Mouse (Mus musculus): Measurements from ENCODE around the gene Prpf6. TPM values are rescaled to one million over a fixed set of nuclear protein-coding genes. Genes with fewer than 3 reads are reported as not detected.

Gene Prpf6
- polyA plus RNA-seq, 1 experiment = 44.2 TPM

- H3K4me1 ChIP-seq (ENCODE audit: control insufficient read depth, insufficient read depth, low read length) = no peaks in the 10 kb centered on the region
- DNase-seq = no peak
- TF ChIP-seq CTCF (IDR thresholded peaks at IDR 0.05; ENCODE audit: borderline replicate concordance, insufficient read depth, low read depth, low read length) (no peak), POLR2A (IDR thresholded peaks at IDR 0.05; ENCODE audit: borderline replicate concordance, insufficient read depth, low read length) (no peak)
- H3K4me3 ChIP-seq (replicated peaks; ENCODE audit: insufficient read depth, low read depth, low read length) = no peak overlapping the region
- WGBS = 94% methylated on average over 8 of the region's 8 CpGs
- no peaks in the 10 kb centered on the region for H3K27me3 ChIP-seq (ENCODE audit: control insufficient read depth, insufficient read depth, low read length)
- no peak overlapping the region for H3K27ac ChIP-seq (ENCODE audit: insufficient read depth, low read length)
Measured at GRCm38 (mm10) chr2:181687586-181687985, 95.9 kb downstream of the Prpf6 start.

GRCm38 (mm10) chr2:181689466-181690160 lies 97.9 kb downstream of the Prpf6 start:
- DNase-seq = no peak
- 87% methylated on average over 10 of the region's 10 CpGs for WGBS
- Histone ChIP-seq H3K27ac (ENCODE audit: insufficient read depth, low read length) (no peak overlapping the region), H3K4me3 (replicated peaks; ENCODE audit: insufficient read depth, low read depth, low read length) (no peak overlapping the region), H3K4me1 (ENCODE audit: control insufficient read depth, insufficient read depth, low read length) (no peaks in the 10 kb centered on the region), H3K27me3 (ENCODE audit: control insufficient read depth, insufficient read depth, low read length) (no peaks in the 10 kb centered on the region)
- TF ChIP-seq CTCF (IDR thresholded peaks at IDR 0.05; ENCODE audit: borderline replicate concordance, insufficient read depth, low read depth, low read length) = no peak
- no peak for TF ChIP-seq POLR2A (IDR thresholded peaks at IDR 0.05; ENCODE audit: borderline replicate concordance, insufficient read depth, low read length)

GRCm38 (mm10) chr2:181691083-181691482 lies 99.4 kb downstream of the Prpf6 start:
- H3K27me3 ChIP-seq (ENCODE audit: control insufficient read depth, insufficient read depth, low read length) = no peaks in the 10 kb centered on the region
- H3K27ac ChIP-seq (ENCODE audit: insufficient read depth, low read length) = no peak overlapping the region
- WGBS = 87% methylated on average over 6 of the region's 6 CpGs
- H3K4me1 ChIP-seq (ENCODE audit: control insufficient read depth, insufficient read depth, low read length) = no peaks in the 10 kb centered on the region
- no peak overlapping the region for H3K4me3 ChIP-seq (replicated peaks; ENCODE audit: insufficient read depth, low read depth, low read length)
- TF ChIP-seq POLR2A (IDR thresholded peaks at IDR 0.05; ENCODE audit: borderline replicate concordance, insufficient read depth, low read length) (no peak), CTCF (IDR thresholded peaks at IDR 0.05; ENCODE audit: borderline replicate concordance, insufficient read depth, low read depth, low read length) (no peak)
- DNase-seq = no peak

- no peak for DNase-seq
- no peak overlapping the region for H3K4me3 ChIP-seq (replicated peaks; ENCODE audit: insufficient read depth, low read depth, low read length)
- H3K4me1 ChIP-seq (ENCODE audit: control insufficient read depth, insufficient read depth, low read length) = no peaks in the 10 kb centered on the region
- 87% methylated on average over 4 of the region's 4 CpGs for WGBS
- no peak overlapping the region for H3K27ac ChIP-seq (ENCODE audit: insufficient read depth, low read length)
- TF ChIP-seq POLR2A (IDR thresholded peaks at IDR 0.05; ENCODE audit: borderline replicate concordance, insufficient read depth, low read length) (no peak), CTCF (IDR thresholded peaks at IDR 0.05; ENCODE audit: borderline replicate concordance, insufficient read depth, low read depth, low read length) (no peak)
- H3K27me3 ChIP-seq (ENCODE audit: control insufficient read depth, insufficient read depth, low read length) = no peaks in the 10 kb centered on the region
Measured at GRCm38 (mm10) chr2:181691571-181691970, 99.9 kb downstream of the Prpf6 start.

- Histone ChIP-seq H3K27ac (ENCODE audit: insufficient read depth, low read length) (no peak overlapping the region), H3K4me3 (replicated peaks; ENCODE audit: insufficient read depth, low read depth, low read length) (no peak overlapping the region), H3K27me3 (ENCODE audit: control insufficient read depth, insufficient read depth, low read length) (no peaks in the 10 kb centered on the region), H3K4me1 (ENCODE audit: control insufficient read depth, insufficient read depth, low read length) (no peaks in the 10 kb centered on the region)
- TF ChIP-seq POLR2A (IDR thresholded peaks at IDR 0.05; ENCODE audit: borderline replicate concordance, insufficient read depth, low read length) = no peak
- TF ChIP-seq CTCF (IDR thresholded peaks at IDR 0.05; ENCODE audit: borderline replicate concordance, insufficient read depth, low read depth, low read length) = no peak
- WGBS = 97% methylated on average over 3 of the region's 3 CpGs
- DNase-seq = peak in 1 of 2 experiments; percentile 3
Measured at GRCm38 (mm10) chr2:181692304-181692703, 100.6 kb downstream of the Prpf6 start.

- Histone ChIP-seq H3K4me1 (ENCODE audit: control insufficient read depth, insufficient read depth, low read length) (no peaks in the 10 kb centered on the region), H3K27me3 (ENCODE audit: control insufficient read depth, insufficient read depth, low read length) (no peaks in the 10 kb centered on the region), H3K4me3 (replicated peaks; ENCODE audit: insufficient read depth, low read depth, low read length) (peak within 1 kb of the TSS; percentile 66), H3K27ac (ENCODE audit: insufficient read depth, low read length) (no peak within 1 kb of the TSS)
- under 1% methylated on average over 75 of the region's 75 CpGs for WGBS
- peak; percentile 75 to 76 for DNase-seq
- TF ChIP-seq POLR2A (IDR thresholded peaks at IDR 0.05; ENCODE audit: borderline replicate concordance, insufficient read depth, low read length) = no peak
- TF ChIP-seq CTCF (IDR thresholded peaks at IDR 0.05; ENCODE audit: borderline replicate concordance, insufficient read depth, low read depth, low read length) = no peak
Measured at GRCm38 (mm10) chr2:181693339-181694280, 101.9 kb downstream of the Prpf6 start, which contains the start of gene Rgs19. Rgs19 (minus strand) TSS chr2:181693977.

GRCm38 (mm10) chr2:181694581-181694980 lies 102.9 kb downstream of the Prpf6 start:
- H3K27ac ChIP-seq (ENCODE audit: insufficient read depth, low read length) = no peak overlapping the region
- WGBS = 95% methylated on average over 3 of the region's 3 CpGs

More at GRCm38 (mm10) chr2:181694581-181694980, 102.9 kb downstream of the Prpf6 start:
- DNase-seq = no peak
- Histone ChIP-seq H3K4me1 (ENCODE audit: control insufficient read depth, insufficient read depth, low read length) (no peaks in the 10 kb centered on the region), H3K4me3 (replicated peaks; ENCODE audit: insufficient read depth, low read depth, low read length) (no peak overlapping the region), H3K27me3 (ENCODE audit: control insufficient read depth, insufficient read depth, low read length) (no peaks in the 10 kb centered on the region)
- TF ChIP-seq POLR2A (IDR thresholded peaks at IDR 0.05; ENCODE audit: borderline replicate concordance, insufficient read depth, low read length) = no peak
- TF ChIP-seq CTCF (IDR thresholded peaks at IDR 0.05; ENCODE audit: borderline replicate concordance, insufficient read depth, low read depth, low read length) = no peak
